Mouse (Mus musculus) forebrain, embryonic 15.5 days (tissue): ENCODE results near the gene Eci3. TPM values are rescaled to one million over a fixed set of nuclear protein-coding genes. Genes with fewer than 3 reads are reported as not detected.
A peak's percentile ranks its signal among the peaks of the same experiment; 100 is the strongest.

Experiments used
- ATAC-seq: fragments of 200-750 bp; cut with Nextera tagmentation; replicated peaks from 2 replicates; pipeline ENCODE4 v1.8.0; 2017; ENCODE audit warnings: mild to moderate bottlenecking, moderate TSS enrichment, moderate library complexity
- H3K27ac ChIP-seq: fragments of 300-500 bp; sonication (generic); replicated peaks from 2 replicates; pipeline ENCODE4 v1.5.1; 2015; ENCODE audit warnings: mild to moderate bottlenecking, inconsistent platforms
- H3K27me3 ChIP-seq: fragments of 300-500 bp; sonication (generic); 2 replicates; pipeline ENCODE4 v1.6.1; 2015; ENCODE audit warnings: inconsistent platforms
- H3K36me3 ChIP-seq: fragments of 300-500 bp; sonication (generic); 2 replicates; pipeline ENCODE4 v1.6.1; 2015; ENCODE audit warnings: mild to moderate bottlenecking, inconsistent platforms
- H3K4me1 ChIP-seq: fragments of 300-500 bp; sonication (generic); 2 replicates; pipeline ENCODE4 v1.6.1; 2015; ENCODE audit warnings: inconsistent platforms
- H3K4me2 ChIP-seq: fragments of 300-500 bp; sonication (generic); replicated peaks from 2 replicates; pipeline ENCODE4 v1.6.1; 2015; ENCODE audit warnings: mild to moderate bottlenecking, inconsistent platforms
- H3K4me3 ChIP-seq: fragments of 300-500 bp; sonication (generic); 2 replicates; pipeline ENCODE4 v1.5.1; 2015; ENCODE audit warnings: mild to moderate bottlenecking, inconsistent platforms
- H3K9ac ChIP-seq: fragments of 300-500 bp; sonication (generic); replicated peaks from 2 replicates; pipeline ENCODE4 v1.6.1; 2015; ENCODE audit warnings: mild to moderate bottlenecking, inconsistent platforms
- H3K9me3 ChIP-seq: fragments of 300-500 bp; sonication (generic); 2 replicates; pipeline ENCODE4 v1.6.1; 2016; ENCODE audit warnings: inconsistent platforms
- WGBS: fragments of 180-500 bp; shearing (Covaris S2); methylation state at CpG from one replicate; pipeline ENCODE4 v1.1.7; 2015; ENCODE audit warnings: mixed read lengths; 5-methylcytosine and 5-hydroxymethylcytosine counted together
- polyA plus RNA-seq: library from polyadenylated mRNA; unstranded; fragments of >200 nt; fragmentation: Nextera tagmentation; extraction: Ambion mirVana; gene quantifications from 2 replicates; pipeline ENCODE4 v1.2.1, GENCODE M21; 2015

Eci3 gene
- polyA plus RNA-seq, 1 experiment from 2014 or later, result 0.15 TPM

DNA sequence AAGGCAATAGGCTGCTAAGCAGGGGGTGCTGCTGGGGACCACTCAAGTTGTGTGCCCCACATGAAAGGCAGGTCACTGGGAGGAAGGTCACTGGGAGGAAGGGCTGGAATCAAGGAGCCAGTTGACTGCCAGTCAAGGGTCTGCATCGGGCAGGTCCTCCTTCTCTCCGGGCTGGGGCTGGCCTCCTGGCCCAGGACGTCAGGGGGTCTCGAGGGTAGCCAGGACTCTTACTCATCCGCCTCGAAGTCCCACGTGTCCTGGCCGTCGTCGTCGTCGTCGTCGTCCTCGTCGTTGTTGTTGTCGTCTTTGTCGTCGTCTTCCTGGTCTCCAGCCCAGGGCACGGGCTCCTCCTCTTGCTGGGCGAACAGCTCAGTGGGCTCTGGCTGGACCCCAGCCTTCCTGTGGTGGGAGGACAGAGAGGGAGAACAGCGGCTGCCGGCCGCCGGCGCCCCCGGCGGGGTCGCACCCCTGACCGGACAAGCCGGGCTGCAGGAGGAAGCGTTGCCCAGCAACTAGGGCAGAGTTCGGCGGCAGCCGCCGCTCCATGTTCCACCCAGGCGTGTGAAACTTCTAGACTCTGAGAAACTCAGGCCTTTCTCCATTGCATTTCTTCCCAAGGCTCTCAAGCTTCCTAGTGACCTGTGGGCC lies 47.0 kb downstream of the Eci3 start:
- peaks cover 4% of the 10 kb centered on the region; the same call in 1 of the 2 replicates for H3K4me1 ChIP-seq
- peak overlapping the region; percentile 22 for H3K4me3 ChIP-seq
- ATAC-seq, result no peak
- no peaks in the 10 kb centered on the region for H3K9me3 ChIP-seq
- H3K27ac ChIP-seq, result no peak overlapping the region
- H3K27me3 ChIP-seq, result no peaks in the 10 kb centered on the region
- H3K4me2 ChIP-seq, result peak overlapping the region; percentile 37
- 42% methylated on average over 37 of the region's 37 CpGs for WGBS
- H3K9ac ChIP-seq, result no peak overlapping the region
- no peaks in the 10 kb centered on the region for H3K36me3 ChIP-seq

DNA sequence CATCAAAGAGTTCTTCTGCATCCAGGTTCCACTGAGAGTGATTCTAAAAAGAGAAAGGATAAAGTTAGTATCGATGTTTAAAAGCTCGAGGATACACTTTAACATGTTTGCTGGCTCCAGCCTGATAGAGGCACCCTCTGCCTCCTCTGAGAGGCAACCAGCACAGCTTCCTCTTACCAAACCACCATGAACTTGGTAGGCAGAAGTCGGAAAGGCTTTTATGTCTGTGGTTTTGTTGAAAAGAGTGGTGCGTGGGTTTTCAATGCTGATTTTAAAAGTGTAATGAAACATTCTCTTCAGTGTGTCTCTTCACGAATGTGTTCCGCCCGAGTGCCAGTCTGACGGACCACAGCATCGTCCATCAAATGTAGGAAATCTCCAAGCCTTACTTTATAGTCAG lies 49.0 kb downstream of the Eci3 start:
- Histone ChIP-seq H3K27me3 (no peaks in the 10 kb centered on the region), H3K36me3 (no peaks in the 10 kb centered on the region), H3K4me2 (no peak overlapping the region), H3K4me1 (peaks cover 4% of the 10 kb centered on the region; the same call in 1 of the 2 replicates), H3K27ac (no peak overlapping the region), H3K9ac (no peak overlapping the region), H3K4me3 (no peak overlapping the region), H3K9me3 (no peaks in the 10 kb centered on the region)
- WGBS, result 87% methylated on average over 9 of the region's 9 CpGs
- ATAC-seq, result no peak

Other genes starting within 250 kb of the Eci3 start
- not detected in 2 replicates for gene Fam50b, start 229.0 kb downstream of the Eci3 start, polyA plus RNA-seq
- 68.4 and 69.6 TPM in 2 replicates for gene Prpf4b, start 88.5 kb downstream of the Eci3 start, polyA plus RNA-seq
- 0.71 and 0.97 TPM in 2 replicates for gene Fam217a, start 39.5 kb downstream of the Eci3 start, polyA plus RNA-seq
- gene 4933417A18Rik, start 39.4 kb downstream of the Eci3 start, polyA plus RNA-seq, result not detected in 2 replicates
- 116 and 121 TPM in 2 replicates for gene Eci2, start 63.3 kb upstream of the Eci3 start, polyA plus RNA-seq